ENCODE assay signal across 8 mouse cellular contexts in the genomic region with DNA sequence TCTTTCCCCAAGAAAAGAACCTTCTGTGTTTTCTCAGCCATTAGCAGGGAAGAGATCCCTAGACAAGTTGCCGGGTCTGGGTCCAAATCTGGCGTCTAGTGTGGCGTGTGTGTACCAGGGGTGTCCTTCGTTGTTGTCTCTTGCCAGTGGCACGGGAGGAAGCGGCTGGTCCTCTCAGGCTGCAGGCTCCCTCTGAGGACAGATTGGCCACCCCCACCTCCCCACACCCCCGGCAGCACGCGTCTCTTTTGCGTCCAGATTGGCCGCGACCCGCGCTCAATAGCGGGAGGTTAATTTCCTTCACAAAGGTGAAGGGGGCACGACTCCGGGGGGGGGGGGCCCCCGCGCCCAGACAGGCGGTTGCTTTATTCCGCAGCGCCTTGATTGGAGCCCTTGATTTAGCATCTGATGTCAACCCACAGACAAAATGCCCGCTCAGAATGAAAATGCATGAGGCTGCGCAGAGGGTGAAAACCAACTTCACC. TPM values are rescaled to one million over a fixed set of nuclear protein-coding genes. Genes with fewer than 3 reads are reported as not detected.
DNase-seq lines count a peak whose midpoint lies in the region; ATAC-seq and TF ChIP-seq lines count a peak whose summit lies in the region.

No protein-coding gene starts in this region.

- H3K27ac ChIP-seq in heart, embryonic 15.5 days, result no peak overlapping the region
- H3K27ac ChIP-seq in heart, postnatal 0 days (ENCODE audit: low read depth), result no peak overlapping the region
- H3K27ac ChIP-seq in midbrain, embryonic 12.5 days (replicated peaks), result peak overlapping the region; percentile 98

- H3K9me3 ChIP-seq in heart, embryonic 15.5 days (replicated peaks), result no peaks in the 10 kb centered on the region
- no peaks in the 10 kb centered on the region for H3K9me3 ChIP-seq in heart, postnatal 0 days (replicated peaks; ENCODE audit: control insufficient read depth, low read length)
- no peaks in the 10 kb centered on the region for H3K9me3 ChIP-seq in midbrain, embryonic 12.5 days

- H3K9ac ChIP-seq in heart, embryonic 15.5 days, result no peak overlapping the region
- no peak overlapping the region for H3K9ac ChIP-seq in heart, postnatal 0 days (replicated peaks; ENCODE audit: low read depth, low read length)
- peak overlapping the region; percentile 35 for H3K9ac ChIP-seq in midbrain, embryonic 12.5 days (replicated peaks)

- TF ChIP-seq EP300 in heart, postnatal 0 days (IDR thresholded peaks at IDR 0.05; ENCODE audit: low read depth), result no peak

- H3K4me3 ChIP-seq in heart, embryonic 15.5 days, result peak overlapping the region; percentile 55
- peak overlapping the region; percentile 43 for H3K4me3 ChIP-seq in heart, postnatal 0 days (ENCODE audit: low read depth, low read length)
- H3K4me3 ChIP-seq in midbrain, embryonic 12.5 days, result peak overlapping the region; percentile 81

- H3K27me3 ChIP-seq in heart, embryonic 15.5 days, result peaks cover 94% of the 10 kb centered on the region
- peaks cover 94% of the 10 kb centered on the region for H3K27me3 ChIP-seq in heart, postnatal 0 days (ENCODE audit: control insufficient read depth, insufficient read depth, low read length)
- peaks cover 58% of the 10 kb centered on the region for H3K27me3 ChIP-seq in midbrain, embryonic 12.5 days

- ATAC-seq in heart, embryonic 15.5 days (replicated peaks; ENCODE audit: insufficient number of reproducible peaks, insufficient read depth, low FRiP score, low read depth), result no peak
- no peak for ATAC-seq in heart, postnatal 0 days (ENCODE audit: insufficient read depth, low read depth)
- no peak for ATAC-seq in midbrain, embryonic 12.5 days (ENCODE audit: low FRiP score, low read depth)

- H3K4me2 ChIP-seq in heart, embryonic 15.5 days, result peak overlapping the region; percentile 96
- H3K4me2 ChIP-seq in heart, postnatal 0 days (ENCODE audit: low read depth, low read length), result peak overlapping the region; percentile 76
- H3K4me2 ChIP-seq in midbrain, embryonic 12.5 days (replicated peaks), result peak overlapping the region; percentile 79

- no peak for TF ChIP-seq CTCF in heart, postnatal 0 days (IDR thresholded peaks at IDR 0.05; ENCODE audit: low read depth)

- WGBS in heart, embryonic 15.5 days, result 3% methylated on average over 24 of the region's 24 CpGs
- WGBS in heart, postnatal 0 days, result 3% methylated on average over 24 of the region's 24 CpGs
- under 1% methylated on average over 23 of the region's 24 CpGs for WGBS in midbrain, embryonic 12.5 days

- H3K4me1 ChIP-seq in heart, embryonic 15.5 days (replicated peaks), result peaks cover 52% of the 10 kb centered on the region
- H3K4me1 ChIP-seq in heart, postnatal 0 days (ENCODE audit: control insufficient read depth, insufficient read depth), result peaks cover 26% of the 10 kb centered on the region
- H3K4me1 ChIP-seq in midbrain, embryonic 12.5 days, result peaks cover 70% of the 10 kb centered on the region

- intact Hi-C loops in heart, postnatal 36 days (cut with DNase I), result loop anchor here (5.0 kb wide), 1 partner anchor 867 kb away; the partner anchor contains the start of gene Nkx2-4

- no peaks in the 10 kb centered on the region for H3K36me3 ChIP-seq in heart, embryonic 15.5 days
- no peaks in the 10 kb centered on the region for H3K36me3 ChIP-seq in heart, postnatal 0 days (replicated peaks; ENCODE audit: control insufficient read depth, insufficient read depth, low read length)
- no peaks in the 10 kb centered on the region for H3K36me3 ChIP-seq in midbrain, embryonic 12.5 days

- no peak for DNase-seq in heart, postnatal 36 days
- DNase-seq in cerebellum, postnatal 14 days, result peak; percentile 71 to 74
- no peak for DNase-seq in heart, postnatal 0 days (ENCODE audit: low spot score)
- DNase-seq in spleen, postnatal 14 days (ENCODE audit: low spot score in 2 of 2), result no peak
- DNase-seq in thymus, postnatal 4 days, result no peak
- DNase-seq in thymus, postnatal 36 days, result no peak

RNA-seq across cellular contexts. Expression of gene Insm1, which starts 1.1 kb away (rescaled TPM):
- polyA plus RNA-seq in heart, embryonic 15.5 days (2015; fragmentation: Nextera tagmentation; extraction: Ambion mirVana), result not detected in 2 replicates
- total RNA-seq in heart, postnatal 36 days (2021), result not detected
- not detected in 2 replicates for total RNA-seq in heart, postnatal 0 days (2014; rRNA removed; ENCODE audit: low replicate concordance)
- polyA plus RNA-seq in heart, postnatal 0 days (2015; fragmentation: Nextera tagmentation; extraction: Ambion mirVana), result not detected in 2 replicates
- polyA plus RNA-seq in midbrain, embryonic 12.5 days (2016; fragmentation: Nextera tagmentation; extraction: Ambion mirVana), result 12.2 and 12.8 TPM in 2 replicates

Comparison
In these comparisons a context has a peak if more than half of its experiments do, and no peak if none do; other contexts are left out.
1. DNase-seq: peak in cerebellum, postnatal 14 days (2 of 2); none in heart, postnatal 36 days (0 of 2), heart, postnatal 0 days (single experiment), spleen, postnatal 14 days (0 of 2), thymus, postnatal 4 days (single experiment) and thymus, postnatal 36 days (0 of 2).
2. RNA of gene Insm1, which starts 1.1 kb away (polyA plus RNA-seq): 12.2 to 12.8 TPM in midbrain, embryonic 12.5 days; not detected in heart, embryonic 15.5 days and not detected in heart, postnatal 0 days; every median in the first group is over 10 times any median in the second.
3. Peak in every context shown above with its lines, with median percentiles within 50 percentile points of each other: H3K4me2 ChIP-seq and H3K4me3 ChIP-seq.